Mouse (Mus musculus): ENCODE results near the gene Boll. TPM values are rescaled to one million over a fixed set of nuclear protein-coding genes. Genes with fewer than 3 reads are reported as not detected.

Boll gene
- polyA plus RNA-seq, 1 experiment from 2014 or later: 1.3 TPM

DNA sequence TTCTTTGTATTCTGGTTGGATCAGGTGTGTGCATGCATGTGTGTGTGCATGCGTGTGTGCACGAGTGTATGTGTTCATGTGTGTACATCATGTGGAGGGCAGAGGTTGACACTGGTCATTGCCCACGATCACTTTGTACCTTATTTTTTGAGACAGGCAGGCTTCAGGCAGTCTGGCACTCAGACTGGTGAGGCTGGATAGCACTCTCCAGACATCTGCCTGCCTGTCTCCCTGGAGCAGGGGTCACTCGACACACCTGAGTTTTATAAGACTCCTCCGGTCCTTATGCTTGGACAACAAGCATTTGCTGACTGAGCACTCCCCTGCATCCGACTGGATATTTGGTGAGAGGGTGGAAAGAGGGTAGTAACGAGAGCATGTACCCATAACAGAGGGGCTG, 140.2 kb downstream of the Boll start:
- no peaks in the 10 kb centered on the region for H3K27me3 ChIP-seq (replicated peaks)
- no peak overlapping the region for H3K4me3 ChIP-seq
- no peak overlapping the region for H3K4me2 ChIP-seq
- no peaks in the 10 kb centered on the region for H3K9me3 ChIP-seq (replicated peaks)
- H3K9ac ChIP-seq: no peak overlapping the region
- H3K4me1 ChIP-seq (replicated peaks): peaks cover 14% of the 10 kb centered on the region
- H3K36me3 ChIP-seq: no peaks in the 10 kb centered on the region
- 82% methylated on average over 7 of the region's 7 CpGs for WGBS
- no peak overlapping the region for H3K27ac ChIP-seq (ENCODE audit: poor library complexity, severe bottlenecking)
- ATAC-seq (ENCODE audit: insufficient number of reproducible peaks, low FRiP score): no peak

DNA sequence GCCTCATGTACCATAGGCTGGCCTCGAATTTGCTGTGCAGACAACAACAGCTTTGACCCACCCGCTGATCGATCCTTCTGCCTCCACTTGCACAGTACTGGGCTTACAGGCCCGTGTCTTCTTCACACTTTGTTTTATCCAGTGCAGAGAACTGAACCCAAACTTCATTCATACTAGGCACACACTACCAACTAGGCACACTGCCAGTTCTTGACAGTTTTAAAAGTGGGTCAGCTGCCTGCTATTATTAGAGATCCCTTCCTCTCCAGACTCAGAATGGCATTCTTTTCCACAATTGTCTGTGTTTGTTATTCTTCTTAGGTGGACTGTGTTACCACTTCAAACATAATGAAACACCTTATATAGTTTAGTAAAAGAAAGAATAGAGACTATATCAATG, 141.9 kb downstream of the Boll start:
- no peaks in the 10 kb centered on the region for H3K36me3 ChIP-seq
- peaks cover 18% of the 10 kb centered on the region for H3K4me1 ChIP-seq (replicated peaks)
- no peak for ATAC-seq (ENCODE audit: insufficient number of reproducible peaks, low FRiP score)
- no peak overlapping the region for H3K9ac ChIP-seq
- H3K9me3 ChIP-seq (replicated peaks): no peaks in the 10 kb centered on the region
- 0 out of 2 replicates have a peak overlapping the region, but pooled peaks have one; percentile 26 for H3K4me2 ChIP-seq
- WGBS: 63% methylated on average over 4 of the region's 4 CpGs
- H3K4me3 ChIP-seq: no peak overlapping the region
- H3K27ac ChIP-seq (ENCODE audit: poor library complexity, severe bottlenecking): peak overlapping the region; percentile 58
- no peaks in the 10 kb centered on the region for H3K27me3 ChIP-seq (replicated peaks)

DNA sequence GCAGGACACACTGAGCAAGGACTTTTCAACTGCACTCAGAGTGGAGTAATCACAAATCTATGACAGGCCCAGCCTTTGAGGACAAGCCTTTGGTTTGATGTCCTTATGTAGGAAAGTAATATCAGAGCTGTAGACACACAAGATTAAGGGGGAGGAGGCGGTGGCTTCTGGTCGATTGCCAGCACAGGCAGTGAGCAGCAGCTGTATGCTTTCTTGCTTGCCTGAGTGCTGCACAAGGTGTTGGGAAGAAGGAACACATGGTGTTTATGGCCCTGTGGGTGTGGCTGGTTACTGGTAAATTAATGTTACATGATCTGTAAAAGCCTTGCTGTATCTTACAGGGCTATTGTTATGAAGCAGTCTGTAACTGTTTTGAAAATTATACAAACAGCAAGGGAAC, 146.1 kb downstream of the Boll start:
- peaks cover 15% of the 10 kb centered on the region for H3K4me1 ChIP-seq (replicated peaks)
- no peaks in the 10 kb centered on the region for H3K36me3 ChIP-seq
- no peak overlapping the region for H3K4me3 ChIP-seq
- H3K9me3 ChIP-seq (replicated peaks): no peaks in the 10 kb centered on the region
- ATAC-seq (ENCODE audit: insufficient number of reproducible peaks, low FRiP score): no peak
- H3K9ac ChIP-seq: no peak overlapping the region
- no peak overlapping the region for H3K4me2 ChIP-seq
- no peaks in the 10 kb centered on the region for H3K27me3 ChIP-seq (replicated peaks)
- no peak overlapping the region for H3K27ac ChIP-seq (ENCODE audit: poor library complexity, severe bottlenecking)
- 42% methylated on average over 2 of the region's 2 CpGs for WGBS

DNA sequence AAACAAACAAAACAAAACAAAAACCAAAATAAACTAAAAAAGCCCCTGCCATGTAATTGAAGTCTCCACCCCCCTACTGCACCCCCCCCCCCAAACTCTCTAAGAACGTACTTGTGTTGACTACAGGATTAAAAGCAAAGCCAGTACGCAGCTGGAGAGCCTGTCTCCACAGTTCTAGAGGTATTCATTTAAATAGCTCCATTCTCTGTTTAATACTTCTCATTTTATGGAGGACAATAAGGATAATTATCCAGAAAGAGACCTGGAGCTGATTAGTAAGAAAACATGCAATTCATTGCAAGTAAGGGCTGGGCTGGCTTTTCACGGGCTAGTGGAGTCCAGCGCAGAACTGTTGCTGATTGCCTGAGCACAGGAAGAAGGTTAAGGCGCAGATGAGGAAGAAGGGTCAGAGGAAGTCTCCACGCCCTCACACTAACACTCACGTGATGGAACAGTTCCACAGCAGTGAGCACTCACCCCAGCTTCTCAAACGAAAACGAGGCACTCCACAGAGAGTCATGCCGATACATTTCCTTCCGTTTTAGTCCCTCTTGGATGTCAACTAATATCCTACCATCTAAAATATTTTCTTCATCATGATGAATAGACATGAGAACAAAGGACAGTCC, 148.0 kb downstream of the Boll start:
- H3K9ac ChIP-seq: no peak overlapping the region
- H3K4me1 ChIP-seq (replicated peaks): peaks cover 6% of the 10 kb centered on the region; the same call in 1 of the 2 replicates
- H3K27me3 ChIP-seq (replicated peaks): no peaks in the 10 kb centered on the region
- no peak overlapping the region for H3K4me2 ChIP-seq
- H3K4me3 ChIP-seq: no peak overlapping the region
- no peak for ATAC-seq (ENCODE audit: insufficient number of reproducible peaks, low FRiP score)
- no peak overlapping the region for H3K27ac ChIP-seq (ENCODE audit: poor library complexity, severe bottlenecking)
- no peaks in the 10 kb centered on the region for H3K36me3 ChIP-seq
- WGBS: 69% methylated on average over 11 of the region's 11 CpGs
- no peaks in the 10 kb centered on the region for H3K9me3 ChIP-seq (replicated peaks)

DNA sequence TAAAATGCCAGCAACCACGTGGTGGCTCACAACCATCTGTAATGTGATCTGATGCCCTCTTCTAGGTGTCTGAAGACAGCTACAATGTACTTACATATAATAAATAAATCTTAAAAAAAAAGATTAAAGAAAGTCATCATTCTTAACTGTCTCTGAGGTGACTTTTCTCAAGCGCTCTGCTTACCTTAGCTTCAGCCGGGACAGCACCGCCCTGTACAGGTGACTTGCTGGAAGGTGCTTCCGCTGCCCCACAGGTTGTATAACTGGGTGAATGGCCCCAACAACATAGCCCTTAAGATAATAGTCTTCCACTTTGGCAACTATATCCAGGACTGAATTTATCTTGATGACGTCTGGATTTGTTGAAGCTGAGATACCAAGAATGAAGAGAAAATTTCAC, 149.3 kb downstream of the Boll start:
- H3K4me2 ChIP-seq: no peak overlapping the region
- no peak overlapping the region for H3K9ac ChIP-seq
- H3K27me3 ChIP-seq (replicated peaks): no peaks in the 10 kb centered on the region
- H3K4me1 ChIP-seq (replicated peaks): peaks cover 10% of the 10 kb centered on the region
- no peak overlapping the region for H3K4me3 ChIP-seq
- H3K27ac ChIP-seq (ENCODE audit: poor library complexity, severe bottlenecking): no peak overlapping the region
- no peak for ATAC-seq (ENCODE audit: insufficient number of reproducible peaks, low FRiP score)
- 81% methylated on average over 6 of the region's 6 CpGs for WGBS
- no peaks in the 10 kb centered on the region for H3K36me3 ChIP-seq
- no peaks in the 10 kb centered on the region for H3K9me3 ChIP-seq (replicated peaks)

DNA sequence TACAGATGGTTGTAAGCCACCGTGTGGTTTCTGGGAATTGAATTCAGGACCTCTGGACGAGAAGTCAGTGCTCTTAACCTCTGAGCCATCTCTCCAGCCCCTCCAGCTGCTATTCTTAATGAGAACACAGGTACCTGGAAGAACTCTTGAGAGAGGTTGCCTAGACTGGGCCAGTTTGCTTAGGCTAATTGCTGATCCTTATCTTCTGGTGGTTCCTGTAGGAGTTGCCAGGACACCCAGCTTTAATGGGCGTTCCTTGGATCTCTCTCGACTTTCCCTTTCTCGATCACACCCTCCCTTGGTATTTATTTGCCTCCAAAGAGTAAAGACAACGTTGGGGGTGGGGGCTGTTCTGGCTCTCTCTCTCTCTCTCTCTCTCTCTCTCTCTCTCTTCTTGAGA, 149.8 kb downstream of the Boll start:
- H3K27me3 ChIP-seq (replicated peaks): no peaks in the 10 kb centered on the region
- H3K4me1 ChIP-seq (replicated peaks): peaks cover 14% of the 10 kb centered on the region
- no peak for ATAC-seq (ENCODE audit: insufficient number of reproducible peaks, low FRiP score)
- H3K27ac ChIP-seq (ENCODE audit: poor library complexity, severe bottlenecking): no peak overlapping the region
- no peaks in the 10 kb centered on the region for H3K36me3 ChIP-seq
- H3K9me3 ChIP-seq (replicated peaks): no peaks in the 10 kb centered on the region
- H3K4me3 ChIP-seq: no peak overlapping the region
- H3K9ac ChIP-seq: no peak overlapping the region
- 51% methylated on average over 6 of the region's 6 CpGs for WGBS
- H3K4me2 ChIP-seq: no peak overlapping the region

DNA sequence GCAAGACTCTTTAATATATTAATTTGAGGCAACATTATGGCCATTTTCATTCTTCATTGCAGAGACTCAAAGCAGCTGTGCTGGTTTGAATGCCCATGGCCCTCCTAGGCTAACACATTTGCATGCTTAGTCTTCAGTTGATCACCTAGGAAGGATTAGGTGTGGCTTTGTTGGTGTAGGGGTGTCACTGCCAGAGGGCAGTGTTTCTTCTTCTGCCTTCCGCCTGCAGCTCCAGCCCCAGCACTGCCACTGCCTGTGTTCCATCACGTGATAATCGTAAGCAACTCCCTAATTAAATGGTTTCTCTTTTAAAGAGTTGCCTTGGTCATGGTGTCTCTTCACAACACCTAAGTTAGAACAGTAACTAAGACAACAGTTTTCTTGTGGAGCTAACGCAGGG, 150.5 kb downstream of the Boll start:
- Histone ChIP-seq H3K4me3 (no peak overlapping the region), H3K4me2 (no peak overlapping the region), H3K36me3 (no peaks in the 10 kb centered on the region), H3K27me3 (replicated peaks) (no peaks in the 10 kb centered on the region), H3K9ac (no peak overlapping the region), H3K4me1 (replicated peaks) (peaks cover 18% of the 10 kb centered on the region), H3K9me3 (replicated peaks) (no peaks in the 10 kb centered on the region), H3K27ac (ENCODE audit: poor library complexity, severe bottlenecking) (no peak overlapping the region)
- WGBS: 73% methylated on average over 4 of the region's 4 CpGs
- no peak for ATAC-seq (ENCODE audit: insufficient number of reproducible peaks, low FRiP score)

DNA sequence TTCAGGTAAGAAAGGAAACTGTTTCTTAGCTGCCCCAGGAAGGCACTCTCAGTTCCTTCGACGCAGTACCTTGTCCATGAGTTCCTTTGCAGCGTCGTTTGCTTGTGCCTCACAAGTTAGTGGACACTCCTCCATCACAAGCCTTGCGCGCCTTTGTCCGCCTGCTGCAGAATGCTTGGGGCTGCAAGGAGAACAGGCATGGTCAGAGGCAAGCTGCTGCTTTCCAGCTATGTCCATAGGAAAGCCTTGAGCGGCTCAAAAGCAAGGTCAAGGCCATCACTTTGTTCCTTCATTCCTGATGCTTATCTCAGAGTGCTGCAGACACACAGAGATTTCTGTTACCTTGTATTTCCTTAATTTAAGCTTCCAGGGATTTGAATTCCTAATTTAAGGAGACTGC, 152.2 kb downstream of the Boll start:
- H3K36me3 ChIP-seq: no peaks in the 10 kb centered on the region
- no peak overlapping the region for H3K4me2 ChIP-seq
- WGBS: 81% methylated on average over 8 of the region's 8 CpGs
- no peak overlapping the region for H3K4me3 ChIP-seq
- H3K9me3 ChIP-seq (replicated peaks): no peaks in the 10 kb centered on the region
- no peak overlapping the region for H3K9ac ChIP-seq
- peaks cover 14% of the 10 kb centered on the region for H3K4me1 ChIP-seq (replicated peaks)
- no peak for ATAC-seq (ENCODE audit: insufficient number of reproducible peaks, low FRiP score)
- H3K27ac ChIP-seq (ENCODE audit: poor library complexity, severe bottlenecking): no peak overlapping the region
- H3K27me3 ChIP-seq (replicated peaks): no peaks in the 10 kb centered on the region

DNA sequence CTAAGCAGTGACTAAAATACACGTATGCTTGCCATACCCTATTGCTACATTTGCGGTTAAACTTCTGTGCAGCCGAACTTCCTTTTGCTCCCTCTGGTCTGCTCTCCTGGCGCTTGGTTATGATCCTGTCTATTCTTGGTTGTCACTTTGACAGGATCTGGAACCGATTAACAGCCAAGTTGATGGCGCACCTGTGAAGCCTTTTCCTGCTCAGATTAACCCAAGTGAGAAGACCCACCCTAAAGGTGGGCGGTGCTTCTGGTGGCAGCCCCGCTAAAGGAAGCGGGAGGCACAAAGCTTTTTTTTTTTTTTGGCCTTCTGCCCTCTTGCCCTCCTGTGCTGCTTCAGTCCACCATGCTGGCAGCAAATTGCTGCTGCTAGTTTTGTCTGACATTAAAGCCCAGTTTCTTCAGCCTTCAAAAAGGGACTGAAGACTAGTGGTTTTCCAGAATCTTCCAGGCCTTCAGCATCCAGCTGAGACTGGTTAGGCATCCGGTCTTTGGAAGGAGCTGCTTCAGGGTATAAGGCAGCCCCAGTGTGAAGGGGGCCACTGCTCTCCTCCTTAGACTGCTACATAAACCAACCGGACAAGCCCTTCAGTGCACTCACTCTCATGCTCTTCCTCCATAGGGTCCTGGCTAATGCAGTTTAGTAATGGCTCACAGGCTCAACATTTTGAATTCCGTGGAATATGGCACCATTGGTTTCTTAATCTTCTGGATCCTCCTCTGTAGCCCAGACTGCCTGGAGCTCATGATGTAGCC, 152.9 kb downstream of the Boll start:
- no peaks in the 10 kb centered on the region for H3K27me3 ChIP-seq (replicated peaks)
- ATAC-seq (ENCODE audit: insufficient number of reproducible peaks, low FRiP score): 0 out of 2 replicates have a peak, but pooled peaks have one; percentile 29
- H3K4me2 ChIP-seq: peak overlapping the region; percentile 14
- H3K27ac ChIP-seq (ENCODE audit: poor library complexity, severe bottlenecking): no peak overlapping the region
- H3K4me1 ChIP-seq (replicated peaks): peaks cover 14% of the 10 kb centered on the region
- no peak overlapping the region for H3K4me3 ChIP-seq
- no peak overlapping the region for H3K9ac ChIP-seq
- 45% methylated on average over 12 of the region's 12 CpGs for WGBS
- no peaks in the 10 kb centered on the region for H3K36me3 ChIP-seq
- no peaks in the 10 kb centered on the region for H3K9me3 ChIP-seq (replicated peaks)

DNA sequence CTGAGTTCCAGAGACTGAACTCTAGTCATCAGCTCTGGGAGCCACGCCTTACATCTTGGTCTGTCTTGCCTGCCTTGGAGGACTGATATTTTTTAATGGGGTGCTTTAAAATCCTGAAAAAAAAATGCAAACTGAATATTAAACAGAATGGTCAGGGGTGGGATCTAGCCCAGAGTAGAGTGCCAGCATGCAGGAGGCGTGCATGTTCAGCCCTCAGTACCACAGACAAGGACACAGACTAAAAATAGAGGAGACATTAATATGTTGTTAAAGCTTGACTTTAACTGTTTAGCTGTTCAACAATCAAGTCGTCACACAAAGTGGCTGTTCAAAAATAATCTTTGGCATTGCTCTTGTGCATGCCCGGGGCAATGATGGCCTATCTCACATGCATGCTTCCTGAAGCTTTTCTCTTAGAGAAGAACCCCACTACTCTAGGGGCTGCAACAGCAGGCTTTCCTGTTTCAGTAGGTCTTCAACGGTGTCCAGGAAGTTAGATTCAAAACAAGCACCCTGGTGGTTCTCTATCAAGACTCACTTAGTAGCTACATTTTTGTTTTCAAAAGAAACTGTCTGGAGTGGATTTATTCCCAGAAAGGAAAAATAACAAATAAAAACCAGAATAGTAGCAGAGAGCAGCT, 154.6 kb downstream of the Boll start:
- ATAC-seq (ENCODE audit: insufficient number of reproducible peaks, low FRiP score): no peak
- WGBS: 36% methylated on average over 5 of the region's 5 CpGs
- Histone ChIP-seq H3K27ac (ENCODE audit: poor library complexity, severe bottlenecking) (peak overlapping the region; percentile 62; the same call in 1 of the 2 replicates), H3K9me3 (replicated peaks) (no peaks in the 10 kb centered on the region), H3K4me2 (no peak overlapping the region; the same call in 1 of the 2 replicates), H3K4me3 (no peak overlapping the region), H3K36me3 (peaks cover 2% of the 10 kb centered on the region; the same call in 1 of the 2 replicates), H3K27me3 (replicated peaks) (no peaks in the 10 kb centered on the region), H3K9ac (no peak overlapping the region), H3K4me1 (replicated peaks) (peaks cover 14% of the 10 kb centered on the region)

DNA sequence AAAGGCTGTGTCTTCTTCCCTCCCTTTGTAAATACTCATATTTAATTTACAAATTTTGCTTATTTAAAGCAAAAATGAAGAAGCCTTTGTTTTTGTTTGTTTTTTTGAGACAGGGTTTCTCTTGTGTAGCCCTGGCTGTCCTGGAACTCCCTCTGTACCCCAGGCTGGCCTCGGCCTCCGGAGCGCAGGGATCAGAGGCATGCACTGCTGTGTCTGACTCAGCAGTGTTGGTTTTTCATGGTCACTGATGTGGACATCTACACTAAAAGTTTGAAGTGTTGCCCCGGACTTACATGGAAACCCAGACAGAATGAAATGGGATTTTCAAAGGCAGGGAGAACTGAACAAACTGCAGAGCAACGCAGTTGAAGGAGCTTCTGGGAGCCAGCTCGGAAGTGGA, 155.7 kb downstream of the Boll start:
- no peak overlapping the region for H3K4me2 ChIP-seq
- peaks cover 5% of the 10 kb centered on the region; the same call in 1 of the 2 replicates for H3K36me3 ChIP-seq
- no peak overlapping the region for H3K9ac ChIP-seq
- no peak for ATAC-seq (ENCODE audit: insufficient number of reproducible peaks, low FRiP score)
- peaks cover 14% of the 10 kb centered on the region for H3K4me1 ChIP-seq (replicated peaks)
- H3K4me3 ChIP-seq: no peak overlapping the region
- H3K9me3 ChIP-seq (replicated peaks): no peaks in the 10 kb centered on the region
- 92% methylated on average over 6 of the region's 6 CpGs for WGBS
- no peaks in the 10 kb centered on the region for H3K27me3 ChIP-seq (replicated peaks)
- H3K27ac ChIP-seq (ENCODE audit: poor library complexity, severe bottlenecking): no peak overlapping the region

Measured in heart, embryonic 12.5 days (tissue).